Mouse (Mus musculus): ENCODE results near the gene Rassf6. TPM values are rescaled to one million over a fixed set of nuclear protein-coding genes. Genes with fewer than 3 reads are reported as not detected.

Rassf6 gene
- polyA plus RNA-seq, 1 experiment, result 0.12 TPM

DNA sequence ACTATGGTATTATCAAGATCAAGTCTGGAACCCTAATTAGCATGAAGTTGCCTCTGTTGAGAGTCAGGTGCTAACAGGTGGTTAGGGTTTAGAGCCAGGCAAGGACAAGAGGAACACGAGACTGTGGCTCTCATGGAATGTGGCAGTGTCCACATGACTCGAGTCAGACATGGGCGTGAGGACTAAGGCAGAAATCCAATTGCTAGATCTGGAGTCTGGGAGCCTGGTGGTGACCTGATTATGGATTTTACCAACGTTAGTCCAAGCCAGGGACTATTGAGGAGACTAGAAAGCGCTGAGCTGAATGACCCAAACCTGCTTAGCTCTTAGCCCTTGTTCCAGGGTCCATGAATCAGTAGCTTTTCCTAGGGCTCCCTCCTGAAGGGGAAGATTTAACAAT is 72.7 kb downstream of the Rassf6 start:
- Histone ChIP-seq H3K79me3 (ENCODE audit: low read depth) (no peaks in the 10 kb centered on the region), H3K27me3 (ENCODE audit: control insufficient read depth, insufficient read depth, insufficient read length) (peaks cover 5% of the 10 kb centered on the region), H3K79me2 (ENCODE audit: control insufficient read depth, insufficient read depth) (no peaks in the 10 kb centered on the region), H3K4me3 (ENCODE audit: insufficient read depth, poor library complexity, severe bottlenecking) (no peak overlapping the region), H3ac (ENCODE audit: control insufficient read depth, insufficient read length, low read depth) (no peak overlapping the region), H3K36me3 (ENCODE audit: control insufficient read depth, insufficient read depth) (no peaks in the 10 kb centered on the region)
- TF ChIP-seq MYOG (IDR thresholded peaks at IDR 0.05; ENCODE audit: control insufficient read depth, extremely low read depth, insufficient read length) (no peak), MAX (IDR thresholded peaks at IDR 0.05) (no peak), USF1 (IDR thresholded peaks at IDR 0.05; ENCODE audit: low read depth) (no peak), FOSL1 (IDR thresholded peaks at IDR 0.05; ENCODE audit: insufficient read depth, low read length, poor library complexity, severe bottlenecking) (no peak), CEBPB (IDR thresholded peaks at IDR 0.05; ENCODE audit: low read depth) (no peak), CTCF (IDR thresholded peaks at IDR 0.05; ENCODE audit: control insufficient read depth, insufficient read depth, insufficient read length) (no peak)

GRCm38 (mm10) chr5:90565205-90565604 is 75.3 kb downstream of the Rassf6 start:
- Histone ChIP-seq H3K4me3 (ENCODE audit: insufficient read depth, poor library complexity, severe bottlenecking) (no peak overlapping the region), H3K27me3 (ENCODE audit: control insufficient read depth, insufficient read depth, insufficient read length) (peaks cover 5% of the 10 kb centered on the region), H3K79me3 (ENCODE audit: low read depth) (no peaks in the 10 kb centered on the region), H3K79me2 (ENCODE audit: control insufficient read depth, insufficient read depth) (no peaks in the 10 kb centered on the region), H3ac (ENCODE audit: control insufficient read depth, insufficient read length, low read depth) (no peak overlapping the region), H3K36me3 (ENCODE audit: control insufficient read depth, insufficient read depth) (no peaks in the 10 kb centered on the region)
- no peak for TF ChIP-seq CTCF (IDR thresholded peaks at IDR 0.05; ENCODE audit: control insufficient read depth, insufficient read depth, insufficient read length)
- no peak for TF ChIP-seq MAX (IDR thresholded peaks at IDR 0.05)

GRCm38 (mm10) chr5:90564161-90564560 is 76.3 kb downstream of the Rassf6 start:
- TF ChIP-seq MAX (IDR thresholded peaks at IDR 0.05), result no peak
- no peak for TF ChIP-seq FOSL1 (IDR thresholded peaks at IDR 0.05; ENCODE audit: insufficient read depth, low read length, poor library complexity, severe bottlenecking)
- TF ChIP-seq USF1 (IDR thresholded peaks at IDR 0.05; ENCODE audit: low read depth), result no peak
- TF ChIP-seq MYOD1 (IDR thresholded peaks at IDR 0.05; ENCODE audit: control insufficient read depth, insufficient read length, low read depth), result no peak
- no peak for TF ChIP-seq CTCF (IDR thresholded peaks at IDR 0.05; ENCODE audit: control insufficient read depth, insufficient read depth, insufficient read length)
- no peak for TF ChIP-seq CEBPB (IDR thresholded peaks at IDR 0.05; ENCODE audit: low read depth)
- no peak for TF ChIP-seq MYOG (IDR thresholded peaks at IDR 0.05; ENCODE audit: control insufficient read depth, extremely low read depth, insufficient read length)
- peaks cover 5% of the 10 kb centered on the region for H3K27me3 ChIP-seq (ENCODE audit: control insufficient read depth, insufficient read depth, insufficient read length)
- H3ac ChIP-seq (ENCODE audit: control insufficient read depth, insufficient read length, low read depth), result no peak overlapping the region
- H3K79me2 ChIP-seq (ENCODE audit: control insufficient read depth, insufficient read depth), result no peaks in the 10 kb centered on the region
- no peak overlapping the region for H3K4me3 ChIP-seq (ENCODE audit: insufficient read depth, poor library complexity, severe bottlenecking)
- H3K36me3 ChIP-seq (ENCODE audit: control insufficient read depth, insufficient read depth), result no peaks in the 10 kb centered on the region
- no peaks in the 10 kb centered on the region for H3K79me3 ChIP-seq (ENCODE audit: low read depth)

- Histone ChIP-seq H3ac (ENCODE audit: control insufficient read depth, insufficient read length, low read depth) (no peak overlapping the region), H3K79me2 (ENCODE audit: control insufficient read depth, insufficient read depth) (no peaks in the 10 kb centered on the region), H3K27me3 (ENCODE audit: control insufficient read depth, insufficient read depth, insufficient read length) (peaks cover 5% of the 10 kb centered on the region), H3K79me3 (ENCODE audit: low read depth) (no peaks in the 10 kb centered on the region), H3K4me3 (ENCODE audit: insufficient read depth, poor library complexity, severe bottlenecking) (no peak overlapping the region), H3K36me3 (ENCODE audit: control insufficient read depth, insufficient read depth) (no peaks in the 10 kb centered on the region)
- TF ChIP-seq CTCF (IDR thresholded peaks at IDR 0.05; ENCODE audit: control insufficient read depth, insufficient read depth, insufficient read length) (no peak), MAX (IDR thresholded peaks at IDR 0.05) (no peak), MYOG (IDR thresholded peaks at IDR 0.05; ENCODE audit: control insufficient read depth, extremely low read depth, insufficient read length) (no peak), CEBPB (IDR thresholded peaks at IDR 0.05; ENCODE audit: low read depth) (no peak), USF1 (IDR thresholded peaks at IDR 0.05; ENCODE audit: low read depth) (no peak), FOSL1 (IDR thresholded peaks at IDR 0.05; ENCODE audit: insufficient read depth, low read length, poor library complexity, severe bottlenecking) (no peak)
Observed at GRCm38 (mm10) chr5:90562880-90563279, 77.6 kb downstream of the Rassf6 start.

DNA sequence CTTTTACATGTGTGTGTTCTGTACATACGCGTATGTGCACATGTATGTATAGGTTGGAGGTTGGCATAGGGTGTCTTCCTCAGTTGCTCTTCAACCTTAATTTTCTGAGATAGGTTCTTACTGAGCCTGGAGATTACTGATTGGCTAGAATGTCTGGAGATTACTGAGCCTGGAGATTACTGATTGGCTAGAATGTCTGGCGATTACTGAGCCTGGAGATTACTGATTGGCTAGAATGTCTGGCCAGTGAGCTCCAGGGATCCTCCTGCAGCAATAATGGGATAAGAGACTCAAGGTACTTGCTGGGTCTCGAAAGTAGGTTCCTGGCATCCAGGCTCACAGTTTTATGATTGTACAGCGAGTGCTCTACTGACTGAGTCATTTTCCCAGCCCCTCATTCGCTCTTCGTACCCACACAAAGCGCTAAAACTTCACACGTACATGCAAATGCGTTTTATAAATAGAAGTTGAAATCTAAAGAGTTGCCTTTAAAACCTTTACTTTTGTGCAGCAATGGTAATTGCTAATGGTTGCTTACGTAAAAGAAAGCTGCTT is 78.7 kb downstream of the Rassf6 start:
- Histone ChIP-seq H3K79me2 (ENCODE audit: control insufficient read depth, insufficient read depth) (no peaks in the 10 kb centered on the region), H3K27me3 (ENCODE audit: control insufficient read depth, insufficient read depth, insufficient read length) (peaks cover 5% of the 10 kb centered on the region), H3K79me3 (ENCODE audit: low read depth) (no peaks in the 10 kb centered on the region), H3K4me3 (ENCODE audit: insufficient read depth, poor library complexity, severe bottlenecking) (no peak overlapping the region), H3K36me3 (ENCODE audit: control insufficient read depth, insufficient read depth) (no peaks in the 10 kb centered on the region), H3ac (ENCODE audit: control insufficient read depth, insufficient read length, low read depth) (no peak overlapping the region)
- TF ChIP-seq MAX (IDR thresholded peaks at IDR 0.05) (no peak), CEBPB (IDR thresholded peaks at IDR 0.05; ENCODE audit: low read depth) (no peak)

DNA sequence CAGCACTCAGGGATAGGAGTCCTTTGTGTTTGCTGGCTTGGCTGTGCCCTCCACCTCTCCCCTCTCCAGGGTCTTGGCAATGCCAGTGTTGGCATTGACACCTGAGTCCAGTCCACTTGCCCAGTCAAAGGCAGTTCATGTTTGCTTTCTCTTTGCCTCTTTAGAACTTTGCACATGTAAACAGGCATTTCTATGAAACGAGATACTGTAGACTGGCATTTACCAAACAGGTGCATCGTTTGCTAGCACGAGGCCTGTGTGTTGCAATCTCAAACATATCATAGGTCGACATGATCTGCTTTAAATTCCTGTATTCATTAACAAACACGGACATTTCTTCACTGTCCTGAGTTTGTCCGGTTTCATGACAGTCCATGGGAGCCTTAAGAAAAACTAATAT is 79.7 kb downstream of the Rassf6 start, which contains the start of gene 5830473C10Rik:
Gene 5830473C10Rik (plus strand): TSS at position 365 of the 400 bp plus-strand sequence.
- Histone ChIP-seq H3K4me3 (ENCODE audit: insufficient read depth, poor library complexity, severe bottlenecking) (no peak within 1 kb of the TSS), H3ac (ENCODE audit: control insufficient read depth, insufficient read length, low read depth) (no peak within 1 kb of the TSS), H3K27me3 (ENCODE audit: control insufficient read depth, insufficient read depth, insufficient read length) (peaks cover 5% of the 10 kb centered on the region), H3K79me3 (ENCODE audit: low read depth) (no peaks in the 10 kb centered on the region), H3K79me2 (ENCODE audit: control insufficient read depth, insufficient read depth) (no peaks in the 10 kb centered on the region), H3K36me3 (ENCODE audit: control insufficient read depth, insufficient read depth) (no peaks in the 10 kb centered on the region)
- TF ChIP-seq MYOG (IDR thresholded peaks at IDR 0.05; ENCODE audit: control insufficient read depth, extremely low read depth, insufficient read length) (no peak), CTCF (IDR thresholded peaks at IDR 0.05; ENCODE audit: control insufficient read depth, insufficient read depth, insufficient read length) (no peak), FOSL1 (IDR thresholded peaks at IDR 0.05; ENCODE audit: insufficient read depth, low read length, poor library complexity, severe bottlenecking) (no peak), USF1 (IDR thresholded peaks at IDR 0.05; ENCODE audit: low read depth) (no peak), MAX (IDR thresholded peaks at IDR 0.05) (no peak), MYOD1 (IDR thresholded peaks at IDR 0.05; ENCODE audit: control insufficient read depth, insufficient read length, low read depth) (no peak), CEBPB (IDR thresholded peaks at IDR 0.05; ENCODE audit: low read depth) (no peak)

Data from C2C12 (cell line).